Mouse (Mus musculus): Measurements from ENCODE around the gene Tbp. TPM values are rescaled to one million over a fixed set of nuclear protein-coding genes. Genes with fewer than 3 reads are reported as not detected.

Gene Tbp
- polyA plus RNA-seq, 1 experiment from 2014 or later: 66.7 TPM

GRCm38 (mm10) chr17:15559946-15560345 lies 60.3 kb downstream of the Tbp start:
- peaks cover 8% of the 10 kb centered on the region for H3K27me3 ChIP-seq (ENCODE audit: low read depth, poor library complexity, severe bottlenecking)
- H3K4me3 ChIP-seq: no peak overlapping the region
- H3K9me3 ChIP-seq (replicated peaks): no peaks in the 10 kb centered on the region
- peaks cover 9% of the 10 kb centered on the region for H3K4me1 ChIP-seq
- WGBS: 83% methylated on average over 2 of the region's 2 CpGs
- no peak for DNase-seq (ENCODE audit: low spot score)
- H3K36me3 ChIP-seq: no peaks in the 10 kb centered on the region
- no peak overlapping the region for H3K27ac ChIP-seq

GRCm38 (mm10) chr17:15564014-15564927 lies 64.6 kb downstream of the Tbp start, which contains the start of gene Prdm9:
Gene Prdm9, minus strand, starts transcription at chr17:15564354.
- under 1% methylated on average over 43 of the region's 43 CpGs for WGBS
- peaks cover 8% of the 10 kb centered on the region for H3K27me3 ChIP-seq (ENCODE audit: low read depth, poor library complexity, severe bottlenecking)
- H3K36me3 ChIP-seq: no peaks in the 10 kb centered on the region

GRCm38 (mm10) chr17:15564928-15565300 lies 65.2 kb downstream of the Tbp start:
- H3K9me3 ChIP-seq (replicated peaks): no peaks in the 10 kb centered on the region
- no peak for DNase-seq (ENCODE audit: low spot score)
- 51% methylated on average over 12 of the region's 12 CpGs for WGBS
- H3K36me3 ChIP-seq: no peaks in the 10 kb centered on the region
- H3K4me3 ChIP-seq: peak overlapping the region; percentile 77
- H3K4me1 ChIP-seq: peaks cover 9% of the 10 kb centered on the region
- peaks cover 8% of the 10 kb centered on the region for H3K27me3 ChIP-seq (ENCODE audit: low read depth, poor library complexity, severe bottlenecking)
- peak overlapping the region; percentile 92 for H3K27ac ChIP-seq

More at GRCm38 (mm10) chr17:15564014-15564927, 64.6 kb downstream of the Tbp start, which contains the start of gene Prdm9:
- peak; percentile 98 for DNase-seq (ENCODE audit: low spot score)
- peaks cover 9% of the 10 kb centered on the region for H3K4me1 ChIP-seq
- H3K9me3 ChIP-seq (replicated peaks): no peaks in the 10 kb centered on the region
- H3K4me3 ChIP-seq: peak within 1 kb of the TSS; percentile 77
- peak within 1 kb of the TSS; percentile 92 for H3K27ac ChIP-seq

- Histone ChIP-seq H3K4me3 (no peak overlapping the region), H3K27ac (no peak overlapping the region), H3K27me3 (ENCODE audit: low read depth, poor library complexity, severe bottlenecking) (peaks cover 8% of the 10 kb centered on the region), H3K9me3 (replicated peaks) (no peaks in the 10 kb centered on the region), H3K36me3 (no peaks in the 10 kb centered on the region), H3K4me1 (peaks cover 9% of the 10 kb centered on the region)
- DNase-seq (ENCODE audit: low spot score): no peak
- 75% methylated on average over 5 of the region's 5 CpGs for WGBS
Observed at GRCm38 (mm10) chr17:15566908-15567307, 67.2 kb downstream of the Tbp start.

- no peaks in the 10 kb centered on the region for H3K4me1 ChIP-seq
- H3K4me3 ChIP-seq: no peak overlapping the region
- H3K27ac ChIP-seq: no peak overlapping the region
- H3K27me3 ChIP-seq (ENCODE audit: low read depth, poor library complexity, severe bottlenecking): peaks cover 35% of the 10 kb centered on the region
- H3K36me3 ChIP-seq: no peaks in the 10 kb centered on the region
- DNase-seq (ENCODE audit: low spot score): no peak
- 76% methylated on average over 1 of the region's 1 CpGs for WGBS
- no peaks in the 10 kb centered on the region for H3K9me3 ChIP-seq (replicated peaks)
Observed at GRCm38 (mm10) chr17:15575056-15575455, 75.4 kb downstream of the Tbp start.

GRCm38 (mm10) chr17:15577291-15577694 lies 77.6 kb downstream of the Tbp start:
- peak; percentile 65 for DNase-seq (ENCODE audit: low spot score)
- Histone ChIP-seq H3K4me1 (no peaks in the 10 kb centered on the region), H3K4me3 (peak overlapping the region; percentile 46), H3K36me3 (no peaks in the 10 kb centered on the region), H3K27ac (no peak overlapping the region), H3K9me3 (replicated peaks) (no peaks in the 10 kb centered on the region), H3K27me3 (ENCODE audit: low read depth, poor library complexity, severe bottlenecking) (peaks cover 35% of the 10 kb centered on the region)
- whole genome bisulfite sequencing: 2% methylated on average over 32 of the region's 32 CpGs

Other genes with a start within 250 kb of the Tbp start
- 1.8 and 3.0 TPM in 2 replicates for gene Dll1, start 123.0 kb upstream of the Tbp start, polyA plus RNA-seq (2016; fragmentation: Nextera tagmentation; extraction: Ambion mirVana)
- 22.2 and 27.6 TPM in 2 replicates for gene Fam120b, start 103.7 kb upstream of the Tbp start, polyA plus RNA-seq (2016; fragmentation: Nextera tagmentation; extraction: Ambion mirVana)
- gene Psmb1, start 137 bp upstream of the Tbp start, polyA plus RNA-seq (2016; fragmentation: Nextera tagmentation; extraction: Ambion mirVana): 286 and 310 TPM in 2 replicates
- 45.7 and 47.9 TPM in 2 replicates for gene Pdcd2, start 27.4 kb downstream of the Tbp start, polyA plus RNA-seq (2016; fragmentation: Nextera tagmentation; extraction: Ambion mirVana)
- gene Prdm9, start 64.5 kb downstream of the Tbp start, polyA plus RNA-seq (2016; fragmentation: Nextera tagmentation; extraction: Ambion mirVana): 1.1 and 1.9 TPM in 2 replicates
- 40.6 and 40.7 TPM in 2 replicates for gene Chd1, start 205.1 kb downstream of the Tbp start, polyA plus RNA-seq (2016; fragmentation: Nextera tagmentation; extraction: Ambion mirVana)

Measured in limb, embryonic 10.5 days (tissue).